In the genomic region with DNA sequence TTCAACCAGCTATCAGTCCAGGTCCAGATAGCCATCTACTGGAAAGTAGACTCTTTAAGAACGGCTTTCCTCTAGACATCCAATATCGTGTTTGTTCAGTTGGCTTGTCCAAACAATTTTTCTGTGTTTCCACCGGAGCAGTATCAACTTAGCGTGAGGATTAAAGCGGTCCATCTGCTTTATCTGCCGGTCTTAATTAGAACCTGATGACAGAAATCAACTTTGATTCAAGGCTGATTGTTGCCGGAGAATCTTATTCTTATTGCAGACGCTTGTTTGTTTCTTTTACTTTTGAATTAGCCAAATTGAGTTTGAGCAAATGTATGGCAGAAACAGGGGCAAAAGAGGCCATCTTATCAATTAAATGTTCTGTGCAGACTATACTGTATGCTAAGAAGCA, we compare ENCODE assay signal across 19 mouse cellular contexts.
"Had no signal": no experiment of that assay in that cellular context is flagged by ENCODE, and none has a peak within 500 bp of the region (broad histone marks: within the 10 kb centered on the region; RNA-seq: fewer than 3 reads in every experiment).

No protein-coding gene starts in this region.

- H3K27ac ChIP-seq: liver, embryonic 14.5 days; midbrain, embryonic 10.5 days; midbrain, embryonic 12.5 days; neural tube, embryonic 13.5 days; neural tube, embryonic 15.5 days had no signal

- ATAC-seq: midbrain, embryonic 16.5 days had no signal

- H3K4me3 ChIP-seq: midbrain, embryonic 10.5 days; midbrain, embryonic 12.5 days; myocyte; neural tube, embryonic 13.5 days; neural tube, embryonic 15.5 days had no signal

- DNase-seq: lung, adult 18-20 months; lung, embryonic 14.5 days; lung, postnatal 14 days; lung, postnatal 4 days; midbrain, embryonic 14.5 days; right cerebral cortex, adult 18-20 months; right cerebral cortex, postnatal 25 days; right cerebral cortex, postnatal 4 days; spleen, adult 18-20 months; thymus, adult 18-20 months; thymus, postnatal 14 days; thymus, postnatal 36 days had no signal

- H3K4me2 ChIP-seq: lung, embryonic 14.5 days; midbrain, embryonic 12.5 days; neural tube, embryonic 13.5 days; neural tube, embryonic 15.5 days had no signal

- H3K9ac ChIP-seq: liver, embryonic 14.5 days; lung, embryonic 14.5 days; midbrain, embryonic 12.5 days; neural tube, embryonic 13.5 days; neural tube, embryonic 15.5 days had no signal

- H3K9me3 ChIP-seq: midbrain, embryonic 10.5 days; midbrain, embryonic 12.5 days; neural tube, embryonic 13.5 days; neural tube, embryonic 15.5 days had no signal

- H3K4me1 ChIP-seq: midbrain, embryonic 10.5 days; neural tube, embryonic 13.5 days; neural tube, embryonic 15.5 days had no signal

- H3K27me3 ChIP-seq: midbrain, embryonic 12.5 days; neural tube, embryonic 13.5 days; neural tube, embryonic 15.5 days had no signal

- H3K36me3 ChIP-seq: midbrain, embryonic 10.5 days; midbrain, embryonic 12.5 days; neural tube, embryonic 13.5 days; neural tube, embryonic 15.5 days had no signal
